Comparison of ENCODE assay signal across 22 mouse cellular contexts in the genomic region with DNA sequence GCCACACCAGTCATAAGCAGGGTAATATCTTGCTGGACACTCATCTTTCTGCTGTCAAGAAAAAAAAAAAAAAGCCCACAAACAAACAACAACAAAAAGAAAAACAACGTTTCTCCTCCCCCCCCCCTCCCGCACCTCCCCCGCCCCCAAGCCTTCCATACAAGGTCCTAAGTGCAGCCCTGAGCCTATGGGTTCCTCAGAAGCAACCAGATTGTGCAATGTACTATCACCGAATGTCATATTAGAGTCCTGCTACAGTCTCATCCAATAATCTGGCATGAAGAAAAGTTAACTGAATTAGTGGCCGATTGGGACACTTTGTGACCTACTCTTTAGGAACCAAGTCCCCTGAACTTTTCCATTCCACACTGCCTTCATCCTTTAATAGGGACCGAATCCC.
"Had no signal": no experiment of that assay in that cellular context is flagged by ENCODE, and none has a peak within 500 bp of the region (broad histone marks: within the 10 kb centered on the region; RNA-seq: fewer than 3 reads in every experiment).

No protein-coding gene starts in this region.

- H3K4me3 ChIP-seq: forebrain, embryonic 15.5 days; heart, adult 2 months; heart, embryonic 13.5 days; heart, embryonic 15.5 days; hindbrain, embryonic 10.5 days; hindbrain, embryonic 12.5 days; intestine, embryonic 15.5 days; layer of hippocampus, adult 2 months; left cerebral cortex, adult 2 months; limb, embryonic 10.5 days; limb, embryonic 12.5 days had no signal

- H3K27ac ChIP-seq: forebrain, embryonic 15.5 days; heart, adult 2 months; heart, embryonic 13.5 days; heart, embryonic 15.5 days; hindbrain, embryonic 10.5 days; hindbrain, embryonic 12.5 days; hindbrain, embryonic 14.5 days; intestine, embryonic 15.5 days; layer of hippocampus, adult 2 months; left cerebral cortex, adult 2 months; limb, embryonic 10.5 days; limb, embryonic 12.5 days had no signal

- H3K36me3 ChIP-seq: forebrain, embryonic 15.5 days; heart, embryonic 13.5 days; heart, embryonic 15.5 days; hindbrain, embryonic 10.5 days; hindbrain, embryonic 12.5 days; intestine, embryonic 15.5 days; limb, embryonic 10.5 days; limb, embryonic 12.5 days had no signal

- H3K9ac ChIP-seq: forebrain, embryonic 15.5 days; forebrain, postnatal 0 days; heart, embryonic 13.5 days; heart, embryonic 15.5 days; hindbrain, embryonic 12.5 days; hindbrain, embryonic 14.5 days; intestine, embryonic 15.5 days; limb, embryonic 12.5 days had no signal

- DNase-seq: forebrain, postnatal 0 days; gastrocnemius, postnatal 14 days; gastrocnemius, postnatal 36 days; heart, adult 11 months; heart, adult 2 months; heart, postnatal 4 days; liver had no signal

- H3K4me2 ChIP-seq: forebrain, embryonic 15.5 days; heart, embryonic 11.5 days; heart, embryonic 13.5 days; heart, embryonic 15.5 days; hindbrain, embryonic 12.5 days; hindbrain, embryonic 14.5 days; intestine, embryonic 15.5 days; limb, embryonic 12.5 days; liver, embryonic 11.5 days had no signal

- H3K27me3 ChIP-seq: forebrain, embryonic 15.5 days; heart, embryonic 13.5 days; heart, embryonic 15.5 days; hindbrain, embryonic 12.5 days; intestine, embryonic 15.5 days; limb, embryonic 12.5 days had no signal

- ATAC-seq: forebrain, embryonic 15.5 days; forebrain, postnatal 0 days; inflammation-experienced regulatory T-cells, adult 6 months; intestine, embryonic 15.5 days; intestine, postnatal 0 days had no signal

- H3K9me3 ChIP-seq: forebrain, embryonic 15.5 days; heart, embryonic 13.5 days; heart, embryonic 15.5 days; hindbrain, embryonic 10.5 days; hindbrain, embryonic 12.5 days; intestine, embryonic 15.5 days; limb, embryonic 10.5 days; limb, embryonic 12.5 days had no signal
